Mouse (Mus musculus): ENCODE measurements around the gene Gm14412.
"Not testable (repeated sequence)": the region's sequence is repeated elsewhere in the genome, so short reads cannot be mapped to it uniquely, and the experiment has no call there.

- TF ChIP-seq CTCF (IDR thresholded peaks at IDR 0.05; ENCODE audit: control insufficient read depth, insufficient read depth, insufficient read length); CEBPB (IDR thresholded peaks at IDR 0.05; ENCODE audit: low read depth); MYOG (IDR thresholded peaks at IDR 0.05; ENCODE audit: control insufficient read depth, extremely low read depth, insufficient read length); MAX (IDR thresholded peaks at IDR 0.05); MYOD1 (IDR thresholded peaks at IDR 0.05; ENCODE audit: control insufficient read depth, insufficient read length, low read depth); USF1 (IDR thresholded peaks at IDR 0.05; ENCODE audit: low read depth); FOSL1 (IDR thresholded peaks at IDR 0.05; ENCODE audit: insufficient read depth, low read length, poor library complexity, severe bottlenecking): not testable (repeated sequence)
Observed at GRCm38 (mm10) chr2:177266936-177267335, 57.2 kb downstream of the Gm14412 start, which contains the start of gene Gm14409.

Measured in C2C12 (cell line).